Mouse (Mus musculus): ENCODE results near the gene Kdm4b. TPM values are rescaled to one million over a fixed set of nuclear protein-coding genes. Genes with fewer than 3 reads are reported as not detected.

The Kdm4b gene
- total and polyA plus RNA-seq, 3 experiments: 9.1 to 27.5 TPM; not detected in 1

- no peak for DNase-seq (ENCODE audit: low read depth, low spot score)
- H3K9ac ChIP-seq (ENCODE audit: control insufficient read depth, low read depth, low read length, poor library complexity, severe bottlenecking): no peak overlapping the region
- peaks cover 3 to 7% of the 10 kb centered on the region in 2 experiments; a peak in 3 of 4 replicates for H3K4me1 ChIP-seq (ENCODE audit: control insufficient read depth in 1 of 2, insufficient read depth in 2 of 2, low read length in 2 of 2)
- H3K79me2 ChIP-seq (ENCODE audit: control insufficient read depth, insufficient read depth, low read length, poor library complexity): no peaks in the 10 kb centered on the region
- TF ChIP-seq POLR2AphosphoS2 (IDR thresholded peaks at IDR 0.05; ENCODE audit: low read length) (no peak), UBTF (IDR thresholded peaks at IDR 0.05; ENCODE audit: borderline replicate concordance, insufficient read depth, low read depth, low read length) (no peak), ZMIZ1 (IDR thresholded peaks at IDR 0.05; ENCODE audit: low read depth, low read length) (no peak), MYB (IDR thresholded peaks at IDR 0.05; ENCODE audit: low read depth, low read length) (no peak), SMC3 (IDR thresholded peaks at IDR 0.05; ENCODE audit: low read depth, low read length) (no peak), TBP (IDR thresholded peaks at IDR 0.05; ENCODE audit: low read depth, low read length) (no peak), GATA1 (IDR thresholded peaks at IDR 0.05; ENCODE audit: low read depth, low read length) (no peak), NRF1 (IDR thresholded peaks at IDR 0.05; ENCODE audit: insufficient read depth, low read depth, low read length, poor library complexity, severe bottlenecking) (no peak)
- H3K27ac ChIP-seq (ENCODE audit: control insufficient read depth, low read depth, low read length): no peak overlapping the region
- H3K27me3 ChIP-seq (ENCODE audit: control insufficient read depth in 1 of 2, insufficient read depth in 2 of 2, low read length in 2 of 2): no peaks in the 10 kb centered on the region
- no peaks in the 10 kb centered on the region for H3K9me3 ChIP-seq (replicated peaks; ENCODE audit: insufficient read depth, low read length)
- peaks cover 4 to 8% of the 10 kb centered on the region in 2 experiments; a peak in 3 of 4 replicates for H3K36me3 ChIP-seq (ENCODE audit: control insufficient read depth in 1 of 2, insufficient read depth in 2 of 2, low read length in 2 of 2)
- H3K4me3 ChIP-seq (ENCODE audit: control insufficient read depth in 1 of 2, insufficient read depth in 1 of 2, low read depth in 2 of 2, low read length in 2 of 2): no peak overlapping the region
Measured at GRCm38 (mm10) chr17:56439731-56440460, 114.0 kb downstream of the Kdm4b start.

- Histone ChIP-seq H3K9ac (ENCODE audit: control insufficient read depth, low read depth, low read length, poor library complexity, severe bottlenecking) (no peak overlapping the region), H3K79me2 (ENCODE audit: control insufficient read depth, insufficient read depth, low read length, poor library complexity) (no peaks in the 10 kb centered on the region), H3K9me3 (replicated peaks; ENCODE audit: insufficient read depth, low read length) (no peaks in the 10 kb centered on the region), H3K36me3 (ENCODE audit: control insufficient read depth in 1 of 2, insufficient read depth in 2 of 2, low read length in 2 of 2) (peaks cover 3 to 8% of the 10 kb centered on the region in 2 experiments; a peak in 3 of 4 replicates), H3K4me1 (ENCODE audit: control insufficient read depth in 1 of 2, insufficient read depth in 2 of 2, low read length in 2 of 2) (peaks cover 3 to 7% of the 10 kb centered on the region in 2 experiments; a peak in 3 of 4 replicates), H3K27me3 (ENCODE audit: control insufficient read depth in 1 of 2, insufficient read depth in 2 of 2, low read length in 2 of 2) (no peaks in the 10 kb centered on the region), H3K27ac (ENCODE audit: control insufficient read depth, low read depth, low read length) (no peak overlapping the region), H3K4me3 (ENCODE audit: control insufficient read depth in 1 of 2, insufficient read depth in 1 of 2, low read depth in 2 of 2, low read length in 2 of 2) (no peak overlapping the region)
- TF ChIP-seq UBTF (IDR thresholded peaks at IDR 0.05; ENCODE audit: borderline replicate concordance, insufficient read depth, low read depth, low read length) (no peak), TBP (IDR thresholded peaks at IDR 0.05; ENCODE audit: low read depth, low read length) (no peak), POLR2A (IDR thresholded peaks at IDR 0.05; ENCODE audit: control insufficient read depth in 1 of 2, insufficient read depth in 1 of 2, low read depth in 1 of 2, low read length in 2 of 2, poor library complexity in 1 of 2) (no peak), JUND (IDR thresholded peaks at IDR 0.05; ENCODE audit: low read depth, low read length) (no peak), E2F4 (IDR thresholded peaks at IDR 0.05; ENCODE audit: borderline replicate concordance, low read depth, low read length) (no peak), USF2 (IDR thresholded peaks at IDR 0.05; ENCODE audit: borderline replicate concordance in 1 of 2, insufficient read depth in 1 of 2, low read depth in 1 of 2, low read length in 2 of 2) (no peak), POLR2AphosphoS2 (IDR thresholded peaks at IDR 0.05; ENCODE audit: low read length) (no peak), SMC3 (IDR thresholded peaks at IDR 0.05; ENCODE audit: low read depth, low read length) (no peak), CTCF (IDR thresholded peaks at IDR 0.05 in 2 of 3, conservative IDR thresholded peaks at IDR 0.05 in 1 of 3; ENCODE audit: control insufficient read depth in 1 of 3, insufficient read depth in 1 of 3, low read depth in 2 of 3, low read length in 3 of 3, poor library complexity in 1 of 3, severe bottlenecking in 1 of 3) (no peak), ZKSCAN1 (IDR thresholded peaks at IDR 0.05; ENCODE audit: low read depth, low read length) (no peak), EP300 (IDR thresholded peaks at IDR 0.05; ENCODE audit: low read depth in 1 of 2, low read length in 2 of 2) (no peak), MEF2A (IDR thresholded peaks at IDR 0.05; ENCODE audit: extremely low read depth, insufficient replicate concordance, low read depth, low read length, poor library complexity, severe bottlenecking) (no peak), ZC3H11A (IDR thresholded peaks at IDR 0.05; ENCODE audit: low read depth, low read length) (no peak), NELFE (IDR thresholded peaks at IDR 0.05; ENCODE audit: low read depth, low read length) (no peak), NRF1 (IDR thresholded peaks at IDR 0.05; ENCODE audit: insufficient read depth, low read depth, low read length, poor library complexity, severe bottlenecking) (no peak), POLR2AphosphoS5 (IDR thresholded peaks at IDR 0.05; ENCODE audit: borderline replicate concordance, low read depth, low read length) (no peak), ELF1 (IDR thresholded peaks at IDR 0.05; ENCODE audit: low read depth, low read length) (no peak)
- DNase-seq (ENCODE audit: low read depth, low spot score): no peak
Measured at GRCm38 (mm10) chr17:56442316-56442715, 116.5 kb downstream of the Kdm4b start.

Data from MEL (cell line).